Mouse (Mus musculus) neural tube, embryonic 13.5 days (tissue): ENCODE results near the gene 4921524J17Rik. TPM values are rescaled to one million over a fixed set of nuclear protein-coding genes. Genes with fewer than 3 reads are reported as not detected.

ENCODE experiments used
- ATAC-seq: fragments of 200-750 bp; cut with Nextera tagmentation; 2 replicates; pipeline ENCODE4 v1.8.0; 2017; ENCODE audit warnings: low read depth, mild to moderate bottlenecking, moderate TSS enrichment, moderate library complexity
- H3K27ac ChIP-seq: fragments of 300-500 bp; sonication (generic); replicated peaks from 2 replicates; pipeline ENCODE4 v1.5.1; 2015; ENCODE audit warnings: moderate library complexity, mild to moderate bottlenecking, inconsistent platforms
- H3K27me3 ChIP-seq: fragments of 300-500 bp; sonication (generic); 2 replicates; pipeline ENCODE4 v1.6.1; 2015; ENCODE audit warnings: mild to moderate bottlenecking, inconsistent platforms
- H3K36me3 ChIP-seq: fragments of 300-500 bp; sonication (generic); 2 replicates; pipeline ENCODE4 v1.6.1; 2015; ENCODE audit warnings: mild to moderate bottlenecking, inconsistent platforms
- H3K4me1 ChIP-seq: fragments of 300-500 bp; sonication (generic); replicated peaks from 2 replicates; pipeline ENCODE4 v1.6.1; 2015; ENCODE audit warnings: inconsistent platforms
- H3K4me2 ChIP-seq: fragments of 300-500 bp; sonication (generic); 2 replicates; pipeline ENCODE4 v1.6.1; 2015; ENCODE audit warnings: inconsistent platforms, mild to moderate bottlenecking, moderate library complexity
- H3K4me3 ChIP-seq: fragments of 300-500 bp; sonication (generic); 2 replicates; pipeline ENCODE4 v1.5.1; 2015; ENCODE audit warnings: mild to moderate bottlenecking, inconsistent platforms
- H3K9ac ChIP-seq: fragments of 300-500 bp; sonication (generic); 2 replicates; pipeline ENCODE4 v1.6.1; 2015; ENCODE audit warnings: moderate library complexity, mild to moderate bottlenecking, inconsistent platforms
- H3K9me3 ChIP-seq: fragments of 300-500 bp; sonication (generic); 2 replicates; pipeline ENCODE4 v1.6.1; 2016; ENCODE audit warnings: inconsistent platforms
- WGBS: fragments of 180-500 bp; shearing (Covaris S2); methylation state at CpG from one replicate; pipeline ENCODE4 v1.1.7; 2015; 5-methylcytosine and 5-hydroxymethylcytosine counted together
- polyA plus RNA-seq: library from polyadenylated mRNA; unstranded; fragments of >200 nt; fragmentation: Nextera tagmentation; extraction: Ambion mirVana; gene quantifications from 2 replicates; pipeline ENCODE4 v1.2.1, GENCODE M21; 2015

4921524J17Rik gene
- polyA plus RNA-seq, 1 experiment from 2014 or later: 44.6 TPM

- Histone ChIP-seq H3K4me3 (no peak overlapping the region), H3K27ac (no peak overlapping the region), H3K27me3 (no peaks in the 10 kb centered on the region), H3K9me3 (no peaks in the 10 kb centered on the region), H3K36me3 (no peaks in the 10 kb centered on the region), H3K4me2 (no peak overlapping the region), H3K4me1 (no peaks in the 10 kb centered on the region), H3K9ac (no peak overlapping the region)
- 78% methylated on average over 4 of the region's 4 CpGs for WGBS
- ATAC-seq: no peak
These were observed 58.3 kb downstream of the 4921524J17Rik start for GRCm38 (mm10) chr8:85374286-85374685.

- no peak overlapping the region for H3K9ac ChIP-seq
- no peak for ATAC-seq
- 66% methylated on average over 5 of the region's 5 CpGs for WGBS
- H3K4me1 ChIP-seq: no peaks in the 10 kb centered on the region
- H3K27ac ChIP-seq: no peak overlapping the region
- no peaks in the 10 kb centered on the region for H3K36me3 ChIP-seq
- H3K9me3 ChIP-seq: no peaks in the 10 kb centered on the region
- H3K4me2 ChIP-seq: no peak overlapping the region
- no peaks in the 10 kb centered on the region for H3K27me3 ChIP-seq
- H3K4me3 ChIP-seq: no peak overlapping the region
These were observed 59.1 kb downstream of the 4921524J17Rik start for GRCm38 (mm10) chr8:85373435-85374039.

GRCm38 (mm10) chr8:85372465-85372839, 60.2 kb downstream of the 4921524J17Rik start:
- Histone ChIP-seq H3K4me1 (no peaks in the 10 kb centered on the region), H3K27ac (no peak overlapping the region), H3K9me3 (no peaks in the 10 kb centered on the region), H3K27me3 (no peaks in the 10 kb centered on the region), H3K36me3 (no peaks in the 10 kb centered on the region), H3K4me2 (no peak overlapping the region), H3K9ac (no peak overlapping the region), H3K4me3 (no peak overlapping the region)
- no peak for ATAC-seq
- 91% methylated on average over 1 of the region's 1 CpGs for WGBS

- Histone ChIP-seq H3K27me3 (no peaks in the 10 kb centered on the region), H3K27ac (no peak overlapping the region), H3K9me3 (no peaks in the 10 kb centered on the region), H3K4me3 (no peak overlapping the region), H3K9ac (no peak overlapping the region), H3K36me3 (no peaks in the 10 kb centered on the region), H3K4me2 (no peak overlapping the region), H3K4me1 (no peaks in the 10 kb centered on the region)
- 82% methylated on average over 5 of the region's 5 CpGs for WGBS
- ATAC-seq: no peak
These were observed 60.7 kb downstream of the 4921524J17Rik start for GRCm38 (mm10) chr8:85371736-85372464.

GRCm38 (mm10) chr8:85365176-85365575, 67.5 kb downstream of the 4921524J17Rik start:
- Histone ChIP-seq H3K4me1 (0 out of 2 replicates have a peak, but pooled peaks cover 4% of the 10 kb centered on the region), H3K4me3 (no peak overlapping the region), H3K4me2 (no peak overlapping the region), H3K9ac (no peak overlapping the region), H3K9me3 (no peaks in the 10 kb centered on the region), H3K36me3 (no peaks in the 10 kb centered on the region), H3K27ac (no peak overlapping the region), H3K27me3 (no peaks in the 10 kb centered on the region)
- WGBS: 55% methylated on average over 6 of the region's 6 CpGs
- no peak for ATAC-seq

- Histone ChIP-seq H3K9ac (no peak overlapping the region), H3K36me3 (no peaks in the 10 kb centered on the region), H3K4me3 (no peak overlapping the region), H3K27me3 (no peaks in the 10 kb centered on the region), H3K4me2 (no peak overlapping the region), H3K27ac (no peak overlapping the region), H3K4me1 (0 out of 2 replicates have a peak, but pooled peaks cover 4% of the 10 kb centered on the region), H3K9me3 (no peaks in the 10 kb centered on the region)
- 86% methylated on average over 11 of the region's 11 CpGs for WGBS
- no peak for ATAC-seq
These were observed 68.0 kb downstream of the 4921524J17Rik start for GRCm38 (mm10) chr8:85364628-85365027.

GRCm38 (mm10) chr8:85363406-85363805, 69.2 kb downstream of the 4921524J17Rik start:
- H3K9ac ChIP-seq: no peak overlapping the region
- ATAC-seq: no peak
- no peak overlapping the region for H3K4me2 ChIP-seq
- no peaks in the 10 kb centered on the region for H3K36me3 ChIP-seq
- H3K4me3 ChIP-seq: no peak overlapping the region
- no peaks in the 10 kb centered on the region for H3K27me3 ChIP-seq
- 0 out of 2 replicates have a peak, but pooled peaks cover 4% of the 10 kb centered on the region for H3K4me1 ChIP-seq
- no peak overlapping the region for H3K27ac ChIP-seq
- H3K9me3 ChIP-seq: no peaks in the 10 kb centered on the region
- WGBS: 81% methylated on average over 6 of the region's 6 CpGs

GRCm38 (mm10) chr8:85362211-85362610, 70.4 kb downstream of the 4921524J17Rik start:
- no peak overlapping the region for H3K4me3 ChIP-seq
- no peaks in the 10 kb centered on the region for H3K36me3 ChIP-seq
- H3K9me3 ChIP-seq: no peaks in the 10 kb centered on the region
- ATAC-seq: no peak
- no peaks in the 10 kb centered on the region for H3K27me3 ChIP-seq
- 83% methylated on average over 4 of the region's 4 CpGs for WGBS
- no peak overlapping the region for H3K27ac ChIP-seq
- H3K4me2 ChIP-seq: no peak overlapping the region
- H3K4me1 ChIP-seq: 0 out of 2 replicates have a peak, but pooled peaks cover 4% of the 10 kb centered on the region
- no peak overlapping the region for H3K9ac ChIP-seq

Other genes with a start within 250 kb of the 4921524J17Rik start
- gene Olfr371, start 206.8 kb downstream of the 4921524J17Rik start, polyA plus RNA-seq: not detected in 2 replicates
- gene Orc6, start 133.2 kb downstream of the 4921524J17Rik start, polyA plus RNA-seq: 73.5 and 78.3 TPM in 2 replicates
- 178 and 183 TPM in 2 replicates for gene Vps35, start 133.0 kb downstream of the 4921524J17Rik start, polyA plus RNA-seq
- 0.47 TPM in 2 replicates for gene Mylk3, start 46.5 kb downstream of the 4921524J17Rik start, polyA plus RNA-seq
- gene Gpt2, start 59.7 kb upstream of the 4921524J17Rik start, polyA plus RNA-seq: 53.1 and 56.9 TPM in 2 replicates
- 190 and 225 TPM in 2 replicates for gene Dnaja2, start 122.5 kb upstream of the 4921524J17Rik start, polyA plus RNA-seq